Mouse (Mus musculus) bone marrow macrophage, adult 2 months (primary cell): ENCODE data around the gene Fbxl16. TPM values are rescaled to one million over a fixed set of nuclear protein-coding genes. Genes with fewer than 3 reads are reported as not detected.

Experiments
- H3K27ac ChIP-seq: 2 replicates; pipeline ENCODE4 v1.5.1; 2012; ENCODE audit warnings: low read depth, low read length; ENCODE audit not compliant: insufficient read depth
- H3K4me1 ChIP-seq: 2 replicates; pipeline ENCODE4 v1.6.1; 2012; ENCODE audit warnings: low read length; ENCODE audit not compliant: control insufficient read depth, insufficient read depth
- H3K4me3 ChIP-seq: 2 replicates; pipeline ENCODE4 v1.5.1; 2012; ENCODE audit warnings: mild to moderate bottlenecking, low read length, moderate library complexity; ENCODE audit not compliant: insufficient read depth
- CTCF ChIP-seq: IDR thresholded peaks from 2 replicates; pipeline ENCODE4 v1.5.1; 2012; ENCODE audit warnings: low read depth, mild to moderate bottlenecking, low read length, moderate library complexity
- POLR2A ChIP-seq: IDR thresholded peaks from 2 replicates; pipeline ENCODE4 v1.6.1; 2012; ENCODE audit warnings: mild to moderate bottlenecking, low read depth, low read length, borderline replicate concordance
- polyA plus RNA-seq: library from polyadenylated mRNA; stranded (reverse); fragments of >200 nt; gene quantifications from 2 replicates; pipeline ENCODE4 v1.2.4, GENCODE M21; 2012; ENCODE audit not compliant: missing spikeins, insufficient read depth, insufficient read length

Gene Fbxl16
- polyA plus RNA-seq, 1 experiment: not detected

DNA sequence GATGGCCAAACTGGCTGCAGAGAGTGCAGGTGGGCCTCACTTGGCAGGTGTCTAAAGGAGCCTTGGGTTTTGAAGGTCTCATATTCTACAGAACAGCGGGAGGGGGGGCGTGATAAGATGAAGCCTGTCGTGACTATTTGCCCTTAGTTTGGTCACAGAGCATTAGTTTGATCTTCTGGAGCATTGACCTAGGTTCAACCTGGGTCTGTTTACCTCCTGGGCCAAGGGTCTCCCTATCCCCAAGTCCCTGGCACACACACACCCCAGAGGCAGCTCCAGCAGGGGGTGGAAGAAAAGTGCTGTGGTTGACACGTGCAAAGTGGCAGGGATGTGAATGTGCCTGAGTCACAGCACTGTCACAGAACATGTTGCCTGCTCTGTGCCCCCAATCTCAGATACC lies 2.0 kb downstream of the Fbxl16 start:
- Histone ChIP-seq H3K4me3 (no peak overlapping the region), H3K4me1 (no peaks in the 10 kb centered on the region), H3K27ac (no peak overlapping the region)
- TF ChIP-seq CTCF (no peak), POLR2A (no peak)

DNA sequence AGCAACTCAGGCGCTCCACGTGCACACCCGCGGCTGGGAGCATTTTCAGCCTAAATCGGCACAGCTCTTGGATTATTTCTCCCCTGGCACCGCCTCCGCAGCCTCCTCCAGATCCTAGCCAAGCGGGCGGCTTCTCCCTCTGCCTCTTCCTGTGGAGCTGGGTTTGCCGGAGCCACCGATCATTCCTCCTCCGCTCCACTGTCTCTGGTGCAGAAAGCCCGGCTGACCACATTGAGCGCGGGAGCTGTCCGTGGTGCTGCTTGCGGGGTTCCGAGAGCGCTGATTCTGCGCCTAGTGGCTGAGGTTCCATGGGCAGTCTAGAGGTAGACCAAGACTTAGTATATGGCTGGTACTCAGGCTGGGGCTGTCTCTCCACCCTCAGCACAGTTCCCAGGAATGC lies 4.6 kb downstream of the Fbxl16 start:
- no peaks in the 10 kb centered on the region for H3K4me1 ChIP-seq
- TF ChIP-seq CTCF (peak; percentile 11; the same call in 1 of the 2 replicates), POLR2A (no peak)
- H3K4me3 ChIP-seq: no peak overlapping the region
- H3K27ac ChIP-seq: no peak overlapping the region

DNA sequence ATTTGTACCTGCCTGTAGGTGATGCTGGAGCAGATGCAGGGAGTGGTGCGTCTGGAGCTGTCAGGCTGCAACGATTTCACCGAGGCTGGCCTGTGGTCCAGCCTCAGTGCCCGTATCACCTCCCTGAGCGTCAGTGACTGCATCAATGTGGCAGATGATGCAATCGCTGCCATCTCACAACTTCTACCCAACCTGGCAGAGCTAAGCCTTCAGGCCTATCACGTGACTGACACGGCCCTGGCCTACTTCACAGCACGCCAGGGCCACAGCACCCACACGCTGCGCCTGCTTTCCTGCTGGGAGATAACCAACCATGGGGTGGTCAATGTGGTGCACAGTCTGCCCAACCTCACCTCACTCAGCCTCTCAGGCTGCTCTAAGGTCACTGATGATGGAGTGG lies 8.8 kb downstream of the Fbxl16 start:
- Histone ChIP-seq H3K27ac (no peak overlapping the region), H3K4me3 (no peak overlapping the region), H3K4me1 (0 out of 2 replicates have a peak, but pooled peaks cover 2% of the 10 kb centered on the region)
- TF ChIP-seq POLR2A (no peak), CTCF (no peak)

DNA sequence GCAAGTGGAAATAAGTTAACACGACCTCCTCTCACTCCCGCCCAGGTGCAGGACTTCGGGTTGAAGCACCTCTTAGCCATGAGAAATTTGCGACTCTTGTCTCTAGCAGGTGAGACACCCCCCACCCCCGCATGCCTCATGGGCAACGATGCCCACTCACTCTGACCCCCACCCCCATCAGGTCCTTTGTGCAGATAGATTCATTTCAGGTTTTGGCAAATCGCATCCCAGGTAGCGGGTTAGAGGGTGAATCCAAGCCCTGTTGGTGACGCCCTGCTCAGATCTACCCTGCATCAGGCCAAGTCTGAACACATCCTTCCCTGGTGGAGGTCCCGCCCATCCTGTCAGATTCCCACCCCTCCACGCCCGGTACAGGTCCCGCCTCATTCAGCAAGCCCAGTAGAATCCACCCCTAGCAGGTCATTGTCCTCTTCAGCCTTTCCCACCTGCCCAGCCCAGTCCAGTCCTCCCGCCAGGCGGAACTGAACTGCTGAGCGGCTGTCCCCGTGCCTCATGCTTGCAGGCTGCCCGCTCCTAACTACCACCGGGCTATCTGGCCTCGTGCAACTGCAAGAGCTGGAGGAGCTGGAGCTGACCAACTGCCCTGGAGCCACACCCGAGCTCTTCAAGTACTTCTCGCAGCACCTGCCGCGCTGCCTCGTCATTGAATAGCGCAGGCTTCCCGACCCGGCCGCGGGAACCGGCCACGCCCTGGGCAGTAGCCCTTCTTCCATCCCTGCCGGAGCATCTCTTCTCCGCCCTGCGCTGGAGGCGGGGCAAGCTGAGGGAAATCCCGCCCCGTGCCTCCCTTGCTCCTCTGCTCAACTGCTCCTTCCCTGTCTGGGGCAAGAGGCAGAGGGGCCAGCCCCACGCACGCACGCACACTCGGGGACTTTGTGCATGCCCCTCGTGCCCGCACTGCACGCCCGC lies 10.2 kb downstream of the Fbxl16 start:
- H3K27ac ChIP-seq: no peak overlapping the region
- H3K4me1 ChIP-seq: peaks cover 6% of the 10 kb centered on the region
- TF ChIP-seq CTCF (no peak), POLR2A (no peak)
- peak overlapping the region; percentile 12 for H3K4me3 ChIP-seq

DNA sequence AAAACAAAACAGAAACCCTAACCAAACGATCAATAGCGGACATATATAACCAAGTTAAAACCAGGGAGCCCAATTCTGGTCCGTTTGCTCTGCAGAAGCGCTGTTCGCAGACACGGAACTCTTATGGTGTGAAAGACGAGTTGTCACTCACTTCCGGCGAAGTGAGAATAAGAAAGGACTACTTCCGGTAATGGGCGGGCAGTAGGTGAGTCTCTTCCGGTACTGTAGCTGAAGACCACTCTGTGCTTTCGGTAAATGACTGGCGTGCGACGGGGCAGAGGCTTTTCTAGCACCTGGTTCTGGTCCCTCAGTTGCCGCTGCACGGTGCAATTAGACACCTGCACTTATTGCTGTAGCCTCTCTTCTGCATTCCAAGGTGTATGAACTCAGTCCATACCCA lies 14.6 kb downstream of the Fbxl16 start, which contains the start of gene Wdr24:
Gene Wdr24, plus strand, starts transcription at position 176 of the 400 bp plus-strand sequence.
- Histone ChIP-seq H3K4me3 (peak within 1 kb of the TSS; percentile 89), H3K4me1 (peaks cover 14% of the 10 kb centered on the region), H3K27ac (no peak within 1 kb of the TSS)
- TF ChIP-seq CTCF (no peak), POLR2A (no peak)

DNA sequence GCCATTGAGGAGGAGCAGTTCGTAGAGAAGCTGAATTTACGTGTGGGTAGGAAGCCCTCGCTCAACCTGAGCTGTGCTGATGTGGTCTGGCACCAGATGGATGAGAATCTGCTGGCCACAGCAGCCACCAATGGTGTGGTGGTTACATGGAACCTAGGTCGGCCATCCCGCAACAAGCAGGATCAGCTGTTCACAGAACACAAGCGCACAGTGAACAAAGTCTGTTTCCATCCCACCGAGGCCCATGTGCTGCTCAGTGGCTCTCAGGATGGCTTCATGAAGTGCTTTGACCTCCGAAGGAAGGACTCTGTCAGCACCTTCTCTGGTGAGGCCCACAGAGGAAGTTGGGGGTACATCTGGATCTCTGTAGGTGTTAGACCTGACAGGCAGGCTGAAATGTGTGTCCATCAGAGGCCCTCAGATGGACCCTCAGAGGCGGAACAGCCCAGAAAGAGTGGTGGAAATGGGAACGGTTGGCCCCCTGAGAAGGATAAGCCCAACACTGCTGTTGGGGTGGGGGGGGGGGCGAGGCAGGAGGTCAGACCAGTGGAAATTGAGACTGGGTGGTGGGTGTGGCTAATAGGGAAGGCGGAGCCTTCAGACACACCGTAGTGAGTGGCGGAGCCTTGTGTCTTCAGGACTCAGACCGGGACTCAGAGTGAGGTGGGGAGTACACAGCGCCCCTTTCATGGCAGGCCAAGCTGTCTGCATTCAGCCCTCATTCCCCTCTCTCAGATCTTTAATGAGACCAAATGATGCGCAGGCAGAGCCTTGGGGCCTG lies 15.7 kb downstream of the Fbxl16 start:
- Histone ChIP-seq H3K4me3 (peak overlapping the region; percentile 89), H3K27ac (no peak overlapping the region), H3K4me1 (peaks cover 15% of the 10 kb centered on the region)
- TF ChIP-seq CTCF: no peak
- TF ChIP-seq POLR2A: no peak

DNA sequence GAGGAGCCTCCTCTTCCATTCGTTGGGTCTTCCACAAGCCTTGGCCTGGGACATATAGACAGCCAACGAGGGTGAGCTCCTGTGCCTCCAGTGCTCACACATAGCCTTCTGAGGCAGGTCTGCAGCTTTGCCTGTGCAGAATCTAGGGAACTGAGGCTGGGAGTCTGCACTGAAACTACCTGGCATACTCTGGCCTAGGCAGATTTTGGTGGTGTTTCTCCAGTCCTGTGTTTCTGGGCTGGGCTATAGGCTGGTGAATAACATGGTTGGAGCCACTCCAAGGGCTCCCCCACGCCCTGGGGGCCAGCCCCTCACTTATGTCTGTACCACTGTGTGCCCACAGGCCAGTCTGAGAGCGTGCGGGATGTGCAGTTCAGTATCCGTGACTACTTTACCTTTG lies 16.4 kb downstream of the Fbxl16 start:
- peaks cover 17% of the 10 kb centered on the region for H3K4me1 ChIP-seq
- TF ChIP-seq CTCF (no peak), POLR2A (no peak)
- H3K27ac ChIP-seq: no peak overlapping the region
- H3K4me3 ChIP-seq: no peak overlapping the region

DNA sequence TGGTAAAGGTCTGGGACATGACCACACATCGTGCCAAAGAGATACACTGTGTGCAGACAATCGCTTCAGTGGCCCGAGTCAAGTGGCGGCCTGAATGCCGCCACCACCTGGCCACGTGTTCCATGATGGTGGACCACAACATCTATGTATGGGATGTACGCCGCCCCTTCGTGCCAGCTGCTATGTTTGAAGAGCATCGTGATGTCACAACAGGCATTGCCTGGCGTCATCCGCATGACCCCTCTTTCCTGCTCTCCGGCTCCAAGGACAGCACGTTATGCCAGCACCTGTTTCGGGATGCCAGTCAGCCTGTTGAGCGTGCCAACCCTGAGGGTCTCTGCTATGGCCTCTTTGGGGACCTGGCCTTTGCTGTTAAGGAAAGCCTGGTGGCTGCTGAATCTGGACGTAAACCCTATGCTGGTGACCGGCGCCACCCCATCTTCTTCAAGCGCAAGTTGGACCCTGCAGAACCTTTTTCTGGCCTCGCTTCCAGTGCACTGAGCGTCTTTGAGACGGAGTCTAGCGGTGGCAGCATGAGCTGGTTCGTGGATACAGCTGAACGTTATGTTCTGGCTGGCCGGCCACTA lies 17.2 kb downstream of the Fbxl16 start:
- TF ChIP-seq CTCF (no peak), POLR2A (no peak)
- Histone ChIP-seq H3K27ac (no peak overlapping the region), H3K4me3 (no peak overlapping the region), H3K4me1 (peaks cover 17% of the 10 kb centered on the region)

DNA sequence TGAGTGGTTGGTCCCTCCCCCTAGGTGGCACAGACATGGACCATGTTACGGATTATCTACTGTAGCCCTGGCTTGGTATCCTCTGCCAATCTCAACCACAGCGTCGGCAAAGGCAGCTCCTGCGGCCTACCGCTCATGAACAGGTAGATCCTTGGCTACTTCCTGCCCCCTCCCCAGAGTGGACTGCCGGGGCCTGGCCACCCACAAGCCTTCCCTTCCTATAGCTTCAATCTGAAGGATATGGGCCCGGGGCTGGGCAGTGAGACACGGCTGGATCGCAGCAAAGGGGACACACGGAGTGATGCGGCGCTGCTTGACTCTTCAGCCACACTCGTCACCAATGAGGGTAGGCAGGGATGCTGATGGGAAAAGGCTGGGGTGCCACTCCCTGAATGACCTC lies 18.1 kb downstream of the Fbxl16 start:
- no peak for TF ChIP-seq CTCF
- TF ChIP-seq POLR2A: no peak
- Histone ChIP-seq H3K27ac (no peak overlapping the region), H3K4me3 (no peak overlapping the region), H3K4me1 (peaks cover 21% of the 10 kb centered on the region)
